Mouse (Mus musculus) ES-E14 (cell line): Measurements from ENCODE around the gene Kcnd3.

Experiments used
- CHD2 ChIP-seq: IDR thresholded peaks from 2 replicates; pipeline ENCODE4 v1.6.1; 2014; ENCODE audit warnings: mild to moderate bottlenecking, low read depth, low read length, inconsistent platforms
- HCFC1 ChIP-seq: IDR thresholded peaks from 2 replicates; pipeline ENCODE4 v1.6.1; 2012; ENCODE audit warnings: low read length, inconsistent platforms, borderline replicate concordance; ENCODE audit not compliant: insufficient read depth
- MAFK ChIP-seq: IDR thresholded peaks from 2 replicates; pipeline ENCODE4 v1.6.1; 2014; ENCODE audit warnings: mild to moderate bottlenecking, low read depth, low read length, inconsistent platforms; ENCODE audit not compliant: insufficient read depth
- ZC3H11A ChIP-seq: IDR thresholded peaks from 2 replicates; pipeline ENCODE4 v1.6.1; 2012; ENCODE audit warnings: low read depth, mild to moderate bottlenecking, inconsistent platforms, low read length, borderline replicate concordance
- ZNF384 ChIP-seq: IDR thresholded peaks from 2 replicates; pipeline ENCODE4 v1.6.1; 2012; ENCODE audit warnings: low read depth, low read length, inconsistent platforms

DNA sequence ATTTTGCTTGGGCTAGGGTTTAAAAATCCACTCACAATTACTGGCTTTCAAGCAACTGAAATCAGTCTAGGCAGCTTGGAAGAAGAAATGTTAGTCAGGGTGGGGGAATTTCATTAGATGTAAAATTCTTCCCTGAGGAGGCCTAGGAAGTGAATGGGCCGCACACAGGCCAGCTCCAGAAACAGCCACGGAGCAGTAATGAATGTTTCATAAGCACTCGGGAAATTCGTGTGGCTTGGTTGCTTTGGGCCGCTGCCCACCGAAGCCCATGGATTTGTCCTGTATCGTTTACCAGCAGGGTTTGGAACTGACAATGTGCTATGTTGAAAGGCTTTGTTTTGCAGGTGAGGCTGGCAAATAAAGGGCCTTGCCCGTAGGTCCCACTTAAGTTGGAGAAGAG, 114.8 kb downstream of the Kcnd3 start:
- no peak for TF ChIP-seq MAFK
- no peak for TF ChIP-seq ZNF384
- TF ChIP-seq ZC3H11A: no peak
- no peak for TF ChIP-seq HCFC1
- no peak for TF ChIP-seq CHD2
